Mouse (Mus musculus) CH12F3 (cell line): ENCODE measurements around the gene Samd7.
"Not testable (repeated sequence)": the region's sequence is repeated elsewhere in the genome, so short reads cannot be mapped to it uniquely, and the experiment has no call there.

Experiments used
- in situ Hi-C: fragments of 300-500 bp; cut with MboI; formaldehyde crosslinking; loops from 2 replicates; pipeline ENCODE4 v1.14.3; 2020; ENCODE audit warnings: low sequenced_read_pairs

Samd7 gene

GRCm38 (mm10) chr3:30746006-30746405 is at the start of gene Samd7:
Samd7 (plus strand) TSS chr3:30746293.
- in situ Hi-C loops = no loop called here

GRCm38 (mm10) chr3:30696346-30696745 is 49.7 kb upstream of the Samd7 start:
- in situ Hi-C loops = no loop called here

DNA sequence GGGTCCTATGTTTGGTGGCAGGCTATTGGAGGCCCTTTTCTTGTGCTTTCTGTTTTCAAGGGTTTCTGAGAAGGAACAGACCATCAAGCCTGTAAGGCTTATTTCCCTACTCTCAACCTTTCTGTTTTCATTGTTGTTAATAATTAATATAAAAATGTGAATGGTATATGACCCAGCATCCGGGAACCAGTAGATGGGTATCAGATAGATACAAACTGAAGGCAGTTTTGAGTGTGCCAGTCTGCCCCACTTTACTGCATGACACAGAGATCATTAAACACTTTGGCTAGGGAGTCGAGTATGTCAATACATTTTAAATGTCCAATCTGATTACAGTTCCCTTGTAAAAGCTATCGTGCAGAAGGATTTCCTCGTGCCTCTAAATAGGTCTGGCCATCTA is 48.2 kb upstream of the Samd7 start:
- in situ Hi-C loops = no loop called here

DNA sequence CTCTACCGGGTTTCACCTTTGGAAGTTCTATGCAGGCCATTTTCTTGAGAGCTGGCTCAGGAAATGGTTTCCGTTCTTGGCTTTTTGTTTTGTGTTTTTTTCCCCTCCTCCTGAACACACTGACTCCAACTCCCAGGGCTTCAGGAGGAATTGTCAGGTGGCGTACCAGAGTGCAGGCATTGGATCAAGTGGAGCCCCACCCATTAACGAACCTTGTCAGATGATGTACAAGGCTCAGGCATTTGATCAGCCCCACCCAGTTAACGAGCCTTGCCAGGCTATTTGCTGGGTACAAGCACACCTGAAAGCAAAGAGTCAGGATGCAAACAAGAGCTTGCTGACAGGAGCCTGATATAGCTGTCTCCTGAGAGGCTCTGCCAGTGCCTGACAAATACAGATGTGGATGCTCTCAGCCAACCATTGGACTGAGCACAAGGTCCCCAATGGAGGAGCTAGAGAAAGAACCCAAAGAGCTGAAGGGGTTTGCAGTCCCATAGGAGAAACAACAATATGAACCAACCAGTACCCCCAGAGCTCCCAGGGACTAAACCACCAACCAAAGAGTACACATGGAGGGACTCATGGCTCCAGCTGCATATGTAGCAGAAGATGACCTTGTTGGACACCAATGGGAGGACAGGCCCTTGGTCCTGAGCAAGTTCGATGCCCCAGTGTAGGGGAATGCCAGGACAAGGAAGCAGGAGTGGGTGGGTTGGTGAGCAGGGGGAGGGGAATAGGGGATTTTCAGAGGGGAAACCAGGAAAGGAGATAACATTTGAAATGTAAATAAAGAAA is 46.2 kb upstream of the Samd7 start, which contains the start of gene Lrrc31:
Lrrc31 (minus strand) TSS at position 133 of the 795 bp plus-strand sequence.
- in situ Hi-C loops = not testable (repeated sequence)

DNA sequence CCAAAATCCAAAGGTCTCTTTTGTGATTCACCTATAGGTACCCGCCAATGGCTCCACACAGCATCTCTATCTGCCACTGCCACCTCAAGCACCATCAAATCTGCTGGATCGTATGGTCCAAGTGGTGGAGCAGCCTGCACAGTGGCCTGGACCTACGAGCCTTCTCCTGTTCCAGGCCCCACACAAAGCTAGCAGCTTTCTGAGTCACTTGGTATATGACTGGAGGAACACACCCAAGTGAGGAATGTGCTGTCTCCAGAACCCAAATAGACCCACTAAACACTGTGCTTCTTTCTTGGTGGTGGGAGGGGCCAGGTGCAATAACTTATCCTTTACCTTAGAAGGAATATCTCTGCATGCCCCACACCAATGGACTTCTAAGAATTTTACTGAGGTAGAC is 40.1 kb upstream of the Samd7 start:
- in situ Hi-C loops = no loop called here

GRCm38 (mm10) chr3:30706614-30707276 is 39.3 kb upstream of the Samd7 start:
- in situ Hi-C loops = no loop called here

GRCm38 (mm10) chr3:30710191-30710590 is 35.9 kb upstream of the Samd7 start:
- in situ Hi-C loops = no loop called here

DNA sequence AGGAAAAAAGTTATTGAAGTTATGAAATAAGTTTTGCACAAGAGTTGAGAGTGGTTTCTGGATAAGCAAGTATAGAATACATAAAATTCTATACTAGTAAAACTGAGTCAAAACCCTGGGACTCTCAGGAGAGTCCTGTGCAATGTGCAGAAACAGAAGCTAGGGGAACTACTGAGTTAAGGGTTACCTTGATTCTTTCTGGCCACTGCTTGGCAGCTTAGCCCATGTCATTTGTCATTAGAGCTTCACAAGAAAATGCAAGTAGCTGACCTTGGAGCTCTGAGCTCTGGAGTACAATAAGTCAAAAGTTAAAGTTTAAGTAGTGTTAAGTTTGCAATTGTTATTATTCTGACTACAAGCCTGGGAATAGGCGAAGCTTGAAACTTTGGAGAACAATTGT is 32.8 kb upstream of the Samd7 start:
- in situ Hi-C loops = no loop called here

DNA sequence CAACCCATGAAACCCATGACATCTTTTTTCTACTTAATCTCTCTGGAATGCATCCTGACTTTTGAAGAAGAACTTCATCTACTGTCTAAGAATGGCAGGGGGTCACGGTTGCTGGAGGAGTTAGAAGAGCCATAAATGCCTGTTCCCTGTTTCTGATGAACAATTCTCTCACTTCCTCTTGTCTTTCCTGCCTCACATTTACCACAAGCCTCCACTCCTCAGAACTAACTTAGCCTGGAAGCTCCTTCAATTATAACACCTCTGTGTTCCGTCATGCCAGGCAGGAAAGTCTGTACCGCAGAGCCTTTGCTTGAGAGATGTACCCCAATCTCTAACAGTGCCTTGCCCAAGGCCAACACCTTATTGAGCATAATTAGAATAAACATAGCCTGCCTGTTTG is 27.4 kb upstream of the Samd7 start:
- in situ Hi-C loops = no loop called here

GRCm38 (mm10) chr3:30722036-30722435 is 24.1 kb upstream of the Samd7 start:
- in situ Hi-C loops = no loop called here

- in situ Hi-C loops = no loop called here
Observed at GRCm38 (mm10) chr3:30722461-30722860, 23.6 kb upstream of the Samd7 start.

DNA sequence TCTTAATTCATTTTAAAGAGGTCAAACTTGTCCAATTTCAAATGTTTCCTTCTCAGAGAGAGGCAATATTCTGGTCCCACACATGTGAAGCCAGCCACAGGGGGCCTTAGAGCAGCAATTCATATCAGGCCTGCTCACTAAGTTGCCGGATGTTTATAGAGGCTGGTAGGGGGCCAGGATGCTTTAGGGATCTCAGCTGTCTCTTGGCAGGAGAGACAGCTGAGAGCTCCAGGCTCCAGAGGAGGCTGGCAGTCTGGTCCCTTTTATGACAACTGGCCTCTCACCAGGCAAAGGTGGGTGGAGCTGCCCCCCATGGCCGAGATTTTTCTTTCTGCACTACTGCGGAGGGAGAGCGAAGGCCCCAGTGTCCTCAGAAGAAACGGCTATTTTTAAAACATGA is 22.9 kb upstream of the Samd7 start:
- in situ Hi-C loops = no loop called here

DNA sequence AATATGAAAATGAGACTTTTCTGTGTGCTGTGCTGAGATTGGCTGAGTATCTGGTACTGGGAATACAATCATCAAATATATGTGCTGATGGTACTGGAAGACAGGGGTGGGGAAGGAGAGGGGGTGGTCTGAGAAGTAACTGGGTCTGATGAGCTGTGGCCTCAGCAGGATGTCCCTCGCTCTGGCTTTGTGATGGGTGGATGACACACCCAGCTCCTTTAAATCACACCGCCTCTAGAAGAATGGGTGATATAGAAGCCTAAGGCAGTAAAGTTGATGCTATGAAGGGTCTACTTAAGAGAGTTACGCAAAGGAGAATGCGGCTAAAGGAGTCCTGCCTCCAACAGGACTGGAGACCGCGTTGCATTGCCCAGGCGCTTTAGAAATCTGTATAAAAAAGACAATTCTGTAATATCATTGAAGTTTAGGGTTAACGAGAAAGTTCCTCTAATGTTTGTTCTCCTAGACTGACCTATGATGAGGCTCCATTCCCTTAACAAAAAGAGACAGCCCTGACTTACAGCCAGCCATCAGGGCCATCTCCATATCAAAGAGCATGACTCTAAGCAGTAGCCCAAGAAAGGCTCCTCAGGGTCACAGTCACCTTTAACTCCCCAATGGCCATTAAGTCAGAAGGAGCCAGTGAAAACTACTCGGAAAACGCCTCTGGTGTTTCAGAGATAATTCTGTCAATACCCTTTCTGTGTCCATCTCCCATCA is 21.8 kb upstream of the Samd7 start:
- in situ Hi-C loops = no loop called here

GRCm38 (mm10) chr3:30724848-30725465 is 21.1 kb upstream of the Samd7 start:
- in situ Hi-C loops = no loop called here

DNA sequence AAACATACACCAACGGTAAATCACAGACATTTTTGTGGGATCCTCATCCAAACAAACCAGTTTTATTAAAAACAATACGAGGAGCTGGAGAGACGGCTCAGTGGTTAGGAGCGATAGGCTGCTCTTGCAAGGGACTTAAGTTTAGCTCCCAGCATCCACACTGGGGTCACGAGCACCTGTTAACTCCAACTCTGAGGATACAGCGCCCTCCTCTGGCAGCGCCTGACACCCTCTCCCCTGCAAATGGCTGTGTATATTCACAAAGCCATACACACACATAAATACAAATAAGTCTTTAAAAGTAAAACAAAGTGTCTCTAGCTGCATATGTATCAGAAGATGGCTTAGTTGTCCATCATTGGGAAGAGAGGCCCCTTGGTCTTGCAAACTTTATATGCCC is 20.6 kb upstream of the Samd7 start:
- in situ Hi-C loops = no loop called here

GRCm38 (mm10) chr3:30727209-30727608 is 18.9 kb upstream of the Samd7 start:
- in situ Hi-C loops = no loop called here

GRCm38 (mm10) chr3:30729046-30729445 is 17.0 kb upstream of the Samd7 start:
- in situ Hi-C loops = no loop called here

- in situ Hi-C loops = no loop called here
Observed at GRCm38 (mm10) chr3:30736809-30737208, 9.3 kb upstream of the Samd7 start.

- in situ Hi-C loops = no loop called here
Observed at GRCm38 (mm10) chr3:30741306-30741705, 4.8 kb upstream of the Samd7 start.

- in situ Hi-C loops = no loop called here
Observed at GRCm38 (mm10) chr3:30742891-30743290, 3.2 kb upstream of the Samd7 start.

DNA sequence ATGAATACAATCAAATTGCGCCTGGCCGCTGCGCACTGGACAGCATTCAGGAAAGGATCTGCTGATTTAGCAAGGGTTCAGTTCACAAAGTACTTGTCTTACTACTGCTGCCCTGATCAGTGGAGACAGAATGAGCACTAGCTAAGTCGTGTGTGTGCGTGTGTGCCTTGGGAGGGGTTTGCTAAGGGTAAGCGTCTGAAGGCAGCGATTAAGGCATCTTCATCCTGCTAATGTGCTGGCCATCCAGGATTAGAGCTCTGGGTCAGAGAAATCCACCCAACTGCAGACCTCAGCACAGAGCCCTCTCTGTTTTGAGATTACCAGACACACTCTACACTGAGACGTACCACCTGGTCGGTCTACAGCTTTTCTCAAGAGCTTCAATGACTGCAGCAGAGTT is 2.2 kb downstream of the Samd7 start:
- in situ Hi-C loops = no loop called here
